Mouse (Mus musculus) testis, postnatal 14 days (tissue): ENCODE data around the gene Atf4.

Experiments
- DNase-seq: peaks from one replicate; pipeline ENCODE4 v3.0.0; 2021; ENCODE audit warnings: low spot score

The Atf4 gene

DNA sequence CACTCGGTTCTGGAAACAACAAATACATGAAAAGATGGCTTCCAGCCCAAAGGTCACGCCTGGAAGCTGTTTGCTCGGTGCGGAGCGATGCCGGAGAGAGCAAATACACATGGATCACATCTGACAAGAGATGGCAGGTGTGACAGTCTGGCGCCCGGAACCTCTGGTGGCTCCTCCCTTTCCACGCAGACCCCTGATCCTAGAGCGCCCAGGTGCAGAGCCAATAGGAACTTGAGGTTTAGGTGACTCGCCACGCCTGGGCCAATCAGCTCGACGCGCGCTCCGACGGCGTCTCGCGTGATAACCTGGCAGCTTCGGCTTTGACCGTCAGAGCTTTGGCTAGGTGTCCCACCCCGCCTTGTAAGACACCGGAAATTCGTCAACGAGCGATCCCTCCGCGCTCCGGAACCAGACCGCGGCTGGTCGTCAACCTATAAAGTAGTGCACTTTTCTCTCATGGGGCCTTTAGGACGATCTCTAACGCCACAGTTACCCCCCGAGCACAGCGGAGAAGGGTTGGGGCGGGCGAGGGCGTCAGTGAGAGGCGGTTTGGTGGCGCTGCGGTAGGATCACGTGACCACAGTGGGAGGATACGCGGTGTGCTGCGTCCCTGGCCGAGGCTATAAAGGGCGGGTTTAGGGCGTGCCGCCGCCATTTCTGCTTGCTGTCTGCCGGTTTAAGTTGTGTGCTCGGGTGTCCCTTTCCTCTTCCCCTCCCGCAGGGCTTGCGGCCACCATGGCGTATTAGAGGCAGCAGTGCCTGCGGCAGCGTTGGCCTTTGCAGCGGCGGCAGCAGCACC is at the start of gene Atf4:
Gene Atf4, plus strand, starts transcription at position 338 of the 799 bp plus-strand sequence.
- DNase-seq: peak; percentile 98

DNA sequence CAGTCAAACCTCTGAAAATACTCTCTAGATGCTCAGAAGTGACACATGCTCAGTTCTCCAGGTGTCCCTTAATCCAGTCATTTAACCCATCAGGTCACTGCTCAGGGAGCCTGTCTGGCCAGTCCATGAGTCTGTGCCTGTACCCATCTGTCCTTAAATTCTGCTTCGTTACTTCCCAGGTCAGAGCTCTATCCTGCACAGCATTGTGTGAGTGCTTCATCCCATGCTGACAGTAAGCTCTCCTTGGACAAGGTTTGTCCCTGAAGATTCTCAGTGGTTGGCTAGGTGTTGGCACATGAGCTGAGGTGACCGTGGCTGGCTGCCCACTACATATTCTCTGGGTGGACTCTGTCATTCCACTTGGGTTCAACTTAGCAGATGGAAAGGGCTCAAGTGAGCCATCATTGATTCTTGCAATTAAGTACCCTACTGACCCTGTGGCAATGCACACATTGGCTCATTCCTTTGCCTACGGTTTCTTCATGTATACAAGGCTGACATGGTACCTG is 48.9 kb upstream of the Atf4 start:
- DNase-seq: no peak

DNA sequence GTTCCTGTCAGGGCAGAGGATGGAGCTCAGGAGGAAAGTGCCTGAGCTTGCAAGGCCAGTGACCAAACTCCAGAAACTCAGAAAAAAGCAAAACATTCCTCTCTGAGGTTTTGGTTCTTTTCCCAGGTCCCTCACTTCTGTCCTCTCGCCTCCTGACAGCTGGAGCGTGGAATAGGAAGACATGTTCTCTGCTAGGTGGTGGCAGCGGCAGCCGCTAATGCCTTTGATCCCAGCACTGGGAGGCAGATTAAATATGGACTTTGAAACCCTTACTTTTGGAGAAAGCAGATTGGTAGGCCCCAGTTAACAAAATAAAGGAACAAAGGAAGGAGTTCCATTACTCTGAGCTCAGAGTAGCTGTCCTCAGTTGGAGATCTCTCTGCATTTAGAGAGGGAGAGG is 46.5 kb upstream of the Atf4 start:
- DNase-seq: no peak

DNA sequence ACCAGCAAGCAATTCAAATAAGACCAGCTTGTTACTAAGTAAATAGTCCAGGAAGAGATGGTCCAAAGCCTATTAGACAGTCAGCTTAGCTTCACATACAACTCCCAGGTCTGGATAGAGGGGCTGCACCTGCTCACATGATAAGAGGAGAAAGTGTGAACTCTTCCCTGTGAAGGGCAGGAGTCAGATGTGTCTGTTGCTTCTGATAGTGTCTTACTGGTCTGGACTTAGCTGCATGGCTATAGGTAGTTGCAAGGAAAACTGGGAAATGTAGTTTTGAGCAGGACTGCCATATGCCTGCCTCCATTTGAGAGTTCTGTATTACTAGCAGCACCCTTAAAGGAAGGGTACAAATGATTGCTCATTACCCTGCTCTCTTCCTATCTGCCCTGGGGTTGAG is 41.3 kb upstream of the Atf4 start:
- no peak for DNase-seq

DNA sequence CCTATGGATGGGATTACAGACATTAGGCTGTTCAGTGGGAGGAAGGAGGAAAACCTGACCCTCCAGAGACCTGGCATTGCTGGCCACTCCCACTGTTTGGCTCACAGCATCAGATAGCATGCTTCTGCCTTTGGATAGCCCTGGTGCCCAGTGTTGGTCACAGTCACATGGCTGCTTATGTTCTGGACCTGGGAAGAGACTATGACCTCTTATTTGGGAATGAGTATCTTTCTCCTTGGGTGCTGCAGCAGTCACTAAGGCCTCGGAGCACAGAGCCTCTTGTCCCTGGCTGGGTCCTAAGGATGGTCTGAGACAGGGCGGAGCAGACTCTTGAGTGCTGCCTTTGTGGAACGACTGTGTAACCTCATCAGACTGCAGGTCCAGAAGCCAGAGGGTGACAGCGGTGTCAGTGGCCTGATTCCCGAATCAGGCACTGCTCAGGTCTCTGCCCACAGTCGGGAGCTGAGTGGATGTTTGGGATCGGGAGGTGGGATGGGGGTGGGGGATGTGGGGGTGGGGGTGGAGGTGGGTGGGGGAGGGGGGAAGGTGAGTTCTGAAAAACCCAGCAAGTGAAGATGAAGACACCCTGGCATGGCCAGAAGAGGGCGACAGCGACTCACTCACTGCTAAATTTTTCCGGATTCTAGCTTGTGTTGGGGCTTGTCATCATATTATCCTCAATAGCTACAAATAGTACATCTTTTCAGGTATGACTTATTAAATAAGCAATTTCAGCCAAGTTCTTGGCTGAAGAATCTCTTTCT is 39.1 kb upstream of the Atf4 start:
- no peak for DNase-seq

DNA sequence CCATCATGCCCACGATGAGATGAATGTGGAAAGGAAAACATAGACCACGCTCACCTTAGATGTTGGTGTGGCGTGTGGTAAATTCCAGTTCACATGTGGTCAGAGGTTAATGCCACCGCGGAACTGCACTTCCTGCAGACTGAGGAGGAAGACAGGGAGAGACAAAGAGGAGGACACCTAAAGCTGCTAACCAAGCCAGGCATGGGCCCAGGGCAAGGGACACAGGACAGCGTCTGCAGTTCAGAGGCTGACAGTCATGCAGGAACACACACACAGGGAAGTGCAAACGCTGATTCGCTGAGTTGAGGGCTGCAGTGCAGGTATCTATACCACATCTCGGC is 38.5 kb upstream of the Atf4 start:
- DNase-seq: no peak

DNA sequence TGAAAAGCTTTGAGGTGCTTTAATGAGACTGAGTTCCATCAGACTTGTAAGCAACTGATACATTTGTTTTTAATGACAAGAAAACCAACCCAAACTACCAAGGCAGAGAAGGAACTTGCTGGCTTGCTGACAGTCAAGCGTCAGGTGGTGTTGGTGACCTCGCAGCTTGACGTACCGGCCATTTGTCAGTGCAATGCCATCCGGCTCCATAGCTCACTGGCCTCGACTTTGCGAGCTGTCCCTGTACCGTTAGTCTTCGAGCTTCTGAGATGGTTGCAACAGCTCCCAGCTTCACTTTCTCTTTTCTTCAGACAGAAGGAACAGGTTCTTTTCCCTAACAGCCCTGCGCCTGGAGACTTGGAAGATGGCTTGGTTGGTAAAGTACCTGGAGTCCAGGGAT is 37.5 kb upstream of the Atf4 start:
- DNase-seq: no peak

DNA sequence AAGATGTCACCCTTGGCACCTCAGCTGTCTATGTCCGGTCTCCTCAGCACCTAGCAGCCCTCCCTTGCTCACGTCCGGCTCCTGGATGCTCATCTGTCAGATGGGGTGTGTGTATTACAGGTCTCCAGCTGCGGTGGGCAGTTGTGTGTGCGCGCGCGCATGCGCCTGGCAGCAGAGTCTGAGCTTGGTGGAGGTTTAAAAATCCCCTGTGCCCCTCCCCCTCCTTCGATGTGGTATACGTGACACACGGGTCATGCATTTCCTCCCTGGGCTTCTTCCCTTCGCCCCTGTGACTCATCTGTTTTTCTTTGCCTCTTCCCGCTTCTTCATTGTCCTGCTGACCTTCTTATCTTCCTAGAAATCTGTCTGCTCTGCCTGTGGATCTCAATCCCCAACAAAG is 35.8 kb upstream of the Atf4 start:
- no peak for DNase-seq

DNA sequence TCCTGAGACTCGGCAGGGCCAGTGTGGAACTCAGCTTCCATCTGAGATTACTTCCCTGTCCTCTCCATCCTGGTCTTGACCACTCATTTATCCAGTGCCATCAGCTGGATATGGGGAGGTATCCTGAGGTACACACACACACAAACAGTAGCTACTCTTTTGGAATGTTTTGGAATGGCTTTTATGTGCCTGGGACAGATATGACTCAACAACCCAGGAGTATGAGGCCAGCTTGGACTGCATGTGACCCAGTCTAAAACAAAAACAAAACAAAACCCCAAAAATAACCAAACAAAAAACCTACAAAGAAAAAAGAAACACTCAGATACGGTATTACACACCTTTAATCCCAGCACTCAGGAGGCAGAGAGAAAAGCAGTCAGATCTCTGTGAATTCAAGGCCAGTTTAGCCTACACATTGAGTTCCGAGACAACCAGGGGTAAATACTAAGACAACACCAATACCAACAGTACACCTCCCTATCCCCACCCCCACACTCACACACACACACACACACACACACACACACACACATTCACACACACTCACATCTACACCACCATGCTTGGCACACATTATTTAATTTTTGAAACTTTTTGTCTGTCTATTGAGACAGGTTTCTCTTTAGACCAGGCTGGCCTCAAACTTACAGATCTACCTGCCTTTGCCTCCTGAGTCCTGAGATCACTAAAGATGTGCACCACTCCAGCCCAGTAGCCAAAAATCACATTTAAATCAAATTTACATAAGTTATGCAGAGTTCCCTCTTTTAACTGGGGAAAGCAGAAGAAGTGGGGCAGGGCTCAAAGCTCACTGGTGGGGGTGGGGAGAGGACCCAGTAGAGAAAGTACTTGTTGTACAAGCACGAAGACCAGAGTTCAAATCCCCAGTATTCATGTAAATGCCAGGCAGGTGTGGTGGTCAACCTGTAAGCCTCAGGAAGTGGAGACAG is 35.0 kb upstream of the Atf4 start:
- DNase-seq: no peak

DNA sequence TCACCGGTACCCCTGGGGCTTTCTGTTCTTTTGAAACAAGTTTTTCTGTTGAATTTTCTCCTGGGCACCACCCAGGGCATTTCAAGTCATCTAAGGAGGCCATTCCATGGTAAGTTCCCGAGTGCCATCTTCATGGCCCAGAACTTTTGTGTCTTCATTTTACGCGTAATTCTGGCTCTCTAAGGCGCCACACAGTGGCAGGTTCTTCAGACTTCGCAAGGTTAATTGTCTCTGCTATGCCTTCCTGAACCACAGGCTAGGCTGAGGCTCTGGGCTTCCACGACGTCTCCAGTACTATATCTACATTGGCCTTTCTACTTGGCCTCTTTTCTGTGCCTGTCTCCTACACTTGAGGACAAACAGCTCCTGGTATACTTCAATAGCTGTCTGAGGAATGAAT is 34.0 kb upstream of the Atf4 start:
- no peak for DNase-seq

DNA sequence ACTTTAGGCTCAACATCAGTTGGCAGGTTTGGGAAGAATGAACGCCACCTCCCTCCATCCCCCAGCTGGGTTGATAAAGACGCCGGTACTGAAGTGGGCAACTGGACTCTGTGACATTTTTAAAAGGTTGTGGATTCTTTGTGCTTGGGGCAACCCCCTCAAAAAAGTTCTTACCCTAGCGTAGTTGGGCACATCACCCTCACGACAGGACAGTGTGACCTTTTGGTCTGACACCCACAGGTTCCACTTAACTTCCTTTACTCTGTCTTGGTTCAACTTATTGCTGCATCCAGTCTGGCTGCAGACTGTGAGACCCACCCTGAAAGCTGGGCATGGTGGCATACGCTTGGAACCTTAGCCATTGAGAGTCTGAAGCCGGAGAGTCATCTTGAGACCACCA is 31.2 kb upstream of the Atf4 start:
- DNase-seq: no peak

DNA sequence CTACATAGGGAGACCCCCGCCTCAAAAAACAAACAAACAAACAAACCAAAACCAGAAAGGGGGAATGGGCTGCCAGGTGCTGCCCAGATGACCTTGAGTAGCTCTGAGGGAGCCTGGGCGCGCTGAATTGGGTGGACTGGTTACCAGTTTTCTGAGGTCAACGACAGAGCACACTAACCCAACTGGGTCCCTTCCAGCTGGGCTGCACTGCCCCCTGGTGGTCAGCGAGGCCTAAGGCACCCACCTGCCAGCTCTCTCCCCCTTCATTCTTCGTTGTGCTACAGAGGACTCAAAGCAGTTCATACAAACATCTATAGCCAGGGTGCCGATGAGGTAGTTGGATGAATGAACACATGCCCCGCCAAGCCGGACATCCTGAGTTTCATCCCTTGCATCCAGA is 29.8 kb upstream of the Atf4 start:
- peak; percentile 74 for DNase-seq

DNA sequence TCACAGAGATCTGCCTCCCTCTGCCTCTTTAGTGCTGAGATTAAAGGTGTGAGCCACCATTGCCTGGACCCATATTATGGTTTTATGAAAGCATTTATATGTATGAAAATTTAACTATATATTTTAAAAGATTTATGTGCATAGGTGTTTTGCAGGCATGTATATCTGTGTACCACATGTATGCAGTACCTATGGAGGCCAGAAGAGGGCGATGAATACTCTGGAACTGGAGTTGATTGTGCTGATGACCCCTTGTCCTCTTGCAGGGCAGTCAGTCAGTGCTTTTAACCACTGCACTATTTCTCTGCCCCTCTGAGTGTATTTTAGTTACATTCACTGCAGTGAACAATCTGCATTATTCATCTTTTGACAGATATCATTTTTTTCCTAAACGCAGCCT is 29.2 kb upstream of the Atf4 start:
- DNase-seq: no peak

DNA sequence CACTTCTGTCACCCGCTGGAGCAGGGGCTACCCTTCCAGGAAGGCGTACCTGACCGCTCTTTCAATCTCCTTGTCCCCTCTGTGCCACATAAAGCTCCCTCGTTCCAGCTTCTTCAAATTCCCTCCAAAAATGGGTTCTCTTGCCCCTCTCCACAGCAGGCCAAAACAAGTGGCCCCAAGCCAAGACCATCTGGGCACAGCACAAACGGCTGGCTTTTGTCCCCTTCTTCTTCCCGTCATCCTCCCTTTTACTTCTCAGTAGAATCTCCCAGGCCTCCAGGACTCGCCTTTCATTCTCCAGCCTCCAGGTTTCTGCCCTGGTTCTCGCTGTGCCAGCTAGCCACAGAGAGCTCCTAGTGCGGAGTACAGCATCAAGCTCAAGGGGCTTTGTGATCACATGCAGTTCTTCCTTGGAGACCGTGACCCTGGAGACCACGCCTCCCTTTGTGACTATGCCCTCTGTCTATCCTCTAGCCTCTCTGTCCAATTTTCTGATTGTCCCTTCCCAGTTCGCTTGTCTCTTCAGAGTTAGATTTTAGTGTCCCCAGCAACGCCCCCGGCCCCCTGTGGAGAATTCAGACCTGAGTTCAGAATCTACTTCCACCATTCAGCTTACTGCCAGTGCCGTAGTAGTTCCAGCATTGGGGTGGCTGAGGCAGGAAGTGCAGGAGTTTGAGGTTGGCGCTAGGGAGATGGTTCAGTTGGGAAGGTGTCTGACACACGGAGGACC is 26.7 kb upstream of the Atf4 start:
- DNase-seq: no peak

DNA sequence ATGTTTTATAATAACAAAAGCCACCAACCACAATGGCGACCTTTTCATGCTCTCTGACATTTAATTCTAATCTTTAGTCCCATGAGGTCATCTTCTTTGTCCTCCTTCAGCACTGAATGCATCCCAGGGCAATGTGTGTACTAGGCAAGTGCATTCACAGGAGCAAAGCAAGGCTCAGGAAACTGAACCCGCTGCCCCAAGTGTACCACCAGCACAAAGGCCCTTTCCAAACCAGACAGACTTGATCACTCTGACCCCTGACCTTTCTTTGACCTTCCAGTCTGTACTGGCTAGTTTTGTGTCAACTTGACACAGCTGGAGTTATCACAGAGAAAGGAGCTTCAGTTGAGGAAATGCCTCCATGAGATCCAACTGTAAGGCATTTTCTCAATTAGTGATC is 22.7 kb upstream of the Atf4 start:
- no peak for DNase-seq

DNA sequence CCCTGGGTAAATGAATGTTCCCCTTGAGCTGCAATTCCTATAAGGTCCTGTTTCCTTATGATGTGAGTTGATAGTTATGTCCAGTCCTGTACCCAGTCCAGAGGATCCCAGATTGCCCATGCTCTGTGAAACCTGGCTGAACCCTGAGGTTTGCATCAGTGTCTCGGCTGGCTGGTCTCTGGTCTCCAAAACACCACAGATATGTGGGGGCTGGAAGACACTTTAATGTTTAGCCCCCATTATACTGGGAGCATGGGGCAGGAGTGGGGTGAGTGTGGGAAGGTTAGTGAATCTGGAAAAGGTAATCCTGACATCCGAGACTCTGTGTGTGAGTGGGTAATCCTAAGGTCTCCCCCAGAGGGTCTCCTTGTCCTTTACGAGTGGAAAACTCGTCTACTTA is 21.9 kb upstream of the Atf4 start:
- no peak for DNase-seq

DNA sequence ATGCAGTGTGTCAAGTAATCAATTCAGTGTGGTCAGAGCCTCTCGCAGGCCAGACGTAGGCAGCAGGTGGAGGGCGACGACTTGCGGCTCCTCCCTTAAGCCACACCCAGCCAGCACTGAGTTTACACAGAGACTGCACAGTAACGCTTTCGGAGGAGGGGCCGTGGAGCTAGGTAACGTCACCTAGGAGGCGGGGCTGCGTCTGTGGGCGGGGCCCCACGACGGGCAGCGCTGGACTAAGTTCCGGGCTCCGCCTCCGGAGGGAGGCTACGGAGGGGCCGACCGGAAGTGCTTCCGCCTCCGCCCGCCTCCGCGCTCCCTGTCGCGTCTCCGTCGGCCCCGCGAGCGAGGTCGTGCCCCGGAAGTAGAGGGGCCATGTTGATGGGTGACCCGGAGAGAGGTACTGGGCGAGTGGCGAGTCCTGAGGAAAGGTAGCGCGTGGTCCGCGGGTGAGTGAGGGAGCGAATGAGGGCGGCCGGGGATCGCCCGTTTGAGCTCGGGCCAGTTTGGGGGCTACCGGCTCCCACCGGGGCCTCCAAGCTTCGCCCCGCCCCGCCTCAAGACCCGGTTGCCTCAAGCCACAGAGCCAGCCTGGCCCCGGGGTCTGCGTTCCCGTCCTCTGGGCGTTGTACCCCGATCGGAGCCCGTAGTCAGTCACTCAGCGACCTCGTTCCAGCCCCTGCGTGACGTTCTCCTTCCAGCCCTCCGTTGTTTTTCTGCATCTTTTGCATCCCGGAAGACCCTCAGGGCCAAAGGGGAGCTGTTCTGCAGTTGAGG is 21.1 kb upstream of the Atf4 start, which contains the start of gene Mief1:
Gene Mief1, plus strand, starts transcription at position 286 of the 777 bp plus-strand sequence.
- DNase-seq: peak; percentile 97

DNA sequence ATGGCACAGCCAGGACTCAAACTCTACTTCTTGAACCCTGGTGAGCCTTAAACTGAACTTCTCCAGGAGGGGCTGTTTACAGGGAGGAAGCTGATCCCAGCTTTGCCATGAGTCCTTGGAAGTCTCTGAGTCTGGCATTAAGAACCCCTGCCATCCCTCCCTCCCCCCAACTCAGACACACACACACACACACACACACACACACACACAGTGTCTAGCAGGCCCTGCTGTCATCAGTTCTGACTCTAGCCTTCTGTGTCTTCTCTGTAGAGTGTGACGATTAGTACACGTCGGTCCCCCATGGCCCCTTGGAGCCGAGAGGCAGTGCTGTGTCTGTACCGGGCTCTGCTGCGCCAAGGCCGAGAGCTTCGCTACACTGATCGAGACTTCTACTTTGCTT is 19.4 kb upstream of the Atf4 start, which contains the start of gene AC140267.1:
Gene AC140267.1, plus strand, starts transcription at position 301 of the 400 bp plus-strand sequence.
- no peak for DNase-seq

DNA sequence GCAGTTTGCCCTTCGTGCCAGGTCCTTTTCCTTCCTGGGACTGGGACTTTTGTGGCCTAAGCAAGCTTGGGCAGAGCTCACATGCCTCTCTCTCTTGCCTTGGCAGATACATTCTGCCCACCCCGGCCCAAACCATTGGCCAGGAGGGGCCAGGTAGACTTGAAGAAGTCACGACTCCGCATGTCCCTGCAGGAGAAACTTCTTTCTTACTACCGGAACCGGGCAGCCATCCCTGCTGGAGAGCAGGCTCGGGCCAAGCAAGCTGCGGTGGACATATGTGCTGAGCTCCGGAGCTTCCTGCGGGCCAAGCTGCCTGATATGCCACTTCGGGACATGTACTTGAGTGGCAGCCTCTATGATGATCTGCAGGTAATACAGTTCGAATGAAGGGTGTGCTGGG is 6.8 kb upstream of the Atf4 start:
- DNase-seq: no peak

DNA sequence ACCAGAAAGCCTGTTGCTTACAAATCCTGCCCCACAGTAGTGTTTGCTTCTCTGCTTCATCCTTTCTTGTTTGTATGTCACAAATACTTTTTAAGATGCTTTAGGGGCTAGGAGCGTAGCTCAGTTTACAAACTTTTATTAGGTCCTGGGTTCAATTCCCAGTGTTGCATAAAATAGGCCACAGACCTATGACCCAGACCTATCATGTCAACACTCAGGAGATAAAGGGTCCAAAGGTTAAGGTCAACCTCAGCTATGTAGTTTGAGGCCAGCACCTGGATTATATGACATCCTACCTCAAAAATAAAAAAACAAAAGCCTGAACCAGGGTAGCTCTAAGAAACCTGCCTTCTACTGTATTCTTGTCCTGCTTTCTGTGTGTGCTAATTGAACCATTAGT is 6.4 kb upstream of the Atf4 start:
- DNase-seq: no peak

DNA sequence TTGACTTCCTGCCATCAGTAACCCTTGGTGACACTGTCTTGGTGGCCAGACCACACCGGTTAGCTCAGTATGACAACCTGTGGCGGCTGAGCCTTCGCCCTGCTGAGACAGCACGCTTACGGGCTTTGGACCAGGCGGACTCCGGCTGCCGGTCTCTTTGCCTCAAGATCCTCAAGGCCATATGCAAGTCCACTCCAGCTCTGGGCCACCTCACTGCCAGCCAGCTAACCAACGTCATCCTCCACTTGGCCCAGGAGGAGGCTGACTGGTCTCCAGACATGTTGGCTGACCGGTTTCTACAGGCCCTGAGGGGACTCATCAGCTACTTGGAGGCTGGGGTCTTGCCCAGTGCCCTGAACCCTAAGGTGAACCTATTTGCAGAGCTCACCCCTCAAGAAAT is 5.3 kb upstream of the Atf4 start:
- DNase-seq: no peak
